Mouse (Mus musculus) adrenal gland, postnatal 14 days (tissue): ENCODE results near the gene Rpl18. TPM values are rescaled to one million over a fixed set of nuclear protein-coding genes. Genes with fewer than 3 reads are reported as not detected.

ENCODE experiments used
- DNase-seq: peaks from one replicate; pipeline ENCODE4 v3.0.0; 2021; ENCODE audit warnings: mixed read lengths
- long read RNA-seq, 2 experiments: library from polyadenylated mRNA; stranded (forward); transcript quantifications; one replicate each; pipeline ENCODE4 v2.0.0; 2021
- total RNA-seq: library from RNA; stranded (reverse); gene quantifications from 2 replicates; pipeline ENCODE4 v1.2.3, GENCODE M21; 2021

The Rpl18 gene
- 927 and 1,052 TPM in 2 replicates for total RNA-seq
- long read RNA-seq, experiment 1, transcript Rpl18-202 (6 exons, 1,027 nt), result minor isoform, 10 of 249 reads
- long read RNA-seq, experiment 1, transcript Rpl18-205 (2 exons, 450 nt), result minor isoform, 6 of 249 reads
- long read RNA-seq, experiment 1, transcript Rpl18-201 (6 exons, 679 nt), result major isoform, 187 of 249 reads
- long read RNA-seq, experiment 1, partial matches to known transcripts, result 38 of 249 reads
- long read RNA-seq, experiment 1, other reads (novel, unspliced or antisense), result 6 of 249 reads
- long read RNA-seq, experiment 2, transcript Rpl18-205 (2 exons, 450 nt), result minor isoform, 16 of 252 reads
- long read RNA-seq, experiment 2, transcript Rpl18-202 (6 exons, 1,027 nt), result minor isoform, 13 of 252 reads
- long read RNA-seq, experiment 2, transcript Rpl18-201 (6 exons, 679 nt), result major isoform, 182 of 252 reads
- long read RNA-seq, experiment 2, partial matches to known transcripts, result 30 of 252 reads
- long read RNA-seq, experiment 2, other reads (novel, unspliced or antisense), result 11 of 252 reads

DNA sequence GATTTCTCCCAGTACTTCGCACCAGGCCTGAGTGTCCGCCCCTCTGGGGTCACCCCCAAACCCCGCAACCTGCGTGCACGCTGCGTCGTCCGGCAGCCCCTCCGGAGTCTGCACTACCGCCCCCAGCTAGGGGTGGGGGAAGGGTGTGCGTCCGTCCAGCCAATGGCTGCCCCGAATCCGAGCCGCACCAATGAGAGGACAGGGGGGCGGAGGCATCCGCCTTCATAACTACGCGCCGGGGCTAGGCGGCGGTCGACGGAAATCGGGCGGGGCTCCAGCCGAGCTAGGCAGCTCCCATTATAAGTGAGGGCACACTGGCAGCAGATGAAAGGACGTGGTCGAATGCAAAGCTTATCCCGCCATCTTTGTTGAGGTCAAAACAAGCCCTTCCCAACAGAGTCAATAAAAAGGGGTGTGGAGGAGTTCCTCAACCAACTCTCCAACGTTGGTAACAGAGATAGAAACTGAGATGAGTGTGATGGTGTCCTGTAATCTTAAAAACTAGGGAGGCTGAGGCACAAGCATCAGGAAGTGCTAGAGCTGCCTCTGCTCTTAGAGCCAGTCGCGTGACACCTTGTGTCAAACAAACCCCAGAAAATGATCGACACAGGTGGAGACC is at the start of gene Rpl18:
TSS of gene Rpl18 (plus strand) at position 368 of the 619 bp plus-strand sequence.
- peak; percentile 99 for DNase-seq

DNA sequence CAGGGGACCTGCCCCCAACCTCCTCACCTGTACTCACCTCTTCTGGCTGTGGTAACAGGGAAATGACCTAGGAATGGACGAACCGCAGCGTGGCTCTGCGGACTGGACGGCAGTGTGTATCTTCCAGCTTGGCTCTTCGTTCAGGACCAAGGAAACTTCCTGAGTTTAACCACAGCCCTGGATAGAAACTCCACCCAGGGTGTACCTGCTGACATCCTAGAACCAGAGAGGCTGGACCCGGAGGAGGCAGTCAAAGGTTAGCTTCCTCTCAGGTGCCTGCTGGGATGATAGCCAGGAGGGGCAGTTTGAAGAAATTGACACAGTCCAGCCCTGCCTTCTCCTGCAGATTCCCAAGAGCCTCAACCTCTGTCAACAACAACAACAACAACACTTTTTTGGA is 49.1 kb upstream of the Rpl18 start, which contains the start of gene Fut2:
TSS of gene Fut2 (minus strand) at position 234 of the 400 bp plus-strand sequence.
- no peak for DNase-seq

DNA sequence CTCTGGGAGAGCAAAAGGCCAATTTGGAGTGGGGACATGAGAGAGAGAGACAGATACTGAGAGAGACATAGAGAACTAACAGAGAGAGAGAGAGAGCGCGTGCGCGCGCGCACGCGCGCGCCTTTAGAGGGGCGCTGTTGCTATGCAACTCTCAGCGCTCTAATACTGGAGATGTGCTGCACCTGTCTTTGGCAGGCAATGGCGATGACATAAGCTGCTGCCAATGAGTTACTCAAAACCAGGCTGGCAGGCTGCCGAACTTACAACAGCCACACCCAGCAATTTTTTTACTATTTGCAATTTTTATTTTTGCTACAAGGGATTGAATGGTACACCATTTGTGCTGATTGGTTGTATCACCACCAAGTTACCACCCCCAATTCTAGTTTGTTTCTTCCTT is 47.5 kb upstream of the Rpl18 start:
- DNase-seq, result no peak

DNA sequence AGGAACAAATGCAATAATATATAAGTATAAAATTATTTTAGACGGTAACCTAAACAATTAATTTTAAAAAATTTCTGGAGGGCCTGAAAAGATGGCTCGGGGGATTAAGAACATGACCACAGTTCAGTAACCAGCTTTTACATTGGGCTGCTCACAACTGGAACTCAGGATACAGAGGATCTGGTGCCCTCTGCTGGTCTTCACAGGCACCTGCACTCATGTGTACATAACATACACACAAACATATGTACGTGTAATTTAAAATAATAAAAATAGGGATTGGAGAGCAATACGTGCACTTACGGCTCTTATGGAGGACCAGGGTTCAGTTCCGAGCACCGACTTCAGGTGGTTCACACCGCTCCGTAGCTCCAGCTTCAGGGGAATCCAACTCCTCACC is 46.3 kb upstream of the Rpl18 start:
- DNase-seq, result no peak

DNA sequence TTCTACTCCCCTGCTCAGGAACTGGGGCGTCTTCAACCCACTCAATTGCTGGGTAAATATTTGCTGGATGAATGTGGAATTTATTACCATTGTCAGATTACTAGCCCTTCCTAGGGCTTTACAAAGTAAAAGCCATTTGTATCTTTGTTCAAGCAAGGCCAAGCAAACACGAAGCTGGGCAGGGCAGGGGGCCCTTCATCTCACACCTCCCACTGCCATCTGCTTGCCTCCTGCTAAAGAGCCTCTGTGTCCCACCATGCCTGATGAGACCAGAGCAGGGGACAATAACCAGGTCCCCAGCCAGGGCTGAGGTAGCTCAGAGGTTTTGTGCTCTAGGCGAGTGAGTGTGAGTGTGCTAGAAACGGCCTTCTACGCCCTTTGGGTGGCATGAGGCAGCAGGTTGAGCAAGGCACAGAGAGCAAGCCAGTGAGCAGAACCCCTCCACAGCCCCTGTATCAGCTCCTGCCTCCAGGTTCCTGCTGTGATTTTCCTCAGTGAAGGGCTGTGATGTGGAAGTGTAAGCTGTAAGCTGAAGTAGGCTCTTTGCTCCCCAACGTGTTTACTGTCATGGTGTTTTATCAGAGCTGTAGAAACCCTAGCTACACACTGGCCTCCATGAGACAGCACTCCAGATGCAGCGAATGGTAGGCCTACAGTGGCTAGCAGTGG is 37.5 kb upstream of the Rpl18 start:
- DNase-seq, result no peak

DNA sequence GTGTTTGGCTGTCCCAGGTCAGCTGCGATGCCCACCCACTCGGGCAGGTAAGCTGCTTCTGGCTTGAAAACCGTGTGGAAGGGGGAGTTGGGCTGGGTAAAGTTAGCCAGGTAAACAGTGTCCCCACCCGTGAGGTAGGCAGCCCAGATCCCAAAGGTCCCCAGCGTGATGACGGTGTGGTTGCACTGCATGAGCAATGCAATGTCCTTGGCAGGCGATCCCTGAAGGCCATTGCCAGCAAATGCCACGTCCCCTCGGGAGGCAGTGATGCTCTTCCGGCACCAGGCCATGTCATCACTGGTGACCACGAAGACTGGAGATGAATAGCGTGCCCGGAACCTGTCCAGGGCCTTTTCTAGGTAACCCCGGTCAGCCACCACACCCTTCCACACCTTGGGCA is 36.7 kb upstream of the Rpl18 start:
- DNase-seq, result peak; percentile 72

DNA sequence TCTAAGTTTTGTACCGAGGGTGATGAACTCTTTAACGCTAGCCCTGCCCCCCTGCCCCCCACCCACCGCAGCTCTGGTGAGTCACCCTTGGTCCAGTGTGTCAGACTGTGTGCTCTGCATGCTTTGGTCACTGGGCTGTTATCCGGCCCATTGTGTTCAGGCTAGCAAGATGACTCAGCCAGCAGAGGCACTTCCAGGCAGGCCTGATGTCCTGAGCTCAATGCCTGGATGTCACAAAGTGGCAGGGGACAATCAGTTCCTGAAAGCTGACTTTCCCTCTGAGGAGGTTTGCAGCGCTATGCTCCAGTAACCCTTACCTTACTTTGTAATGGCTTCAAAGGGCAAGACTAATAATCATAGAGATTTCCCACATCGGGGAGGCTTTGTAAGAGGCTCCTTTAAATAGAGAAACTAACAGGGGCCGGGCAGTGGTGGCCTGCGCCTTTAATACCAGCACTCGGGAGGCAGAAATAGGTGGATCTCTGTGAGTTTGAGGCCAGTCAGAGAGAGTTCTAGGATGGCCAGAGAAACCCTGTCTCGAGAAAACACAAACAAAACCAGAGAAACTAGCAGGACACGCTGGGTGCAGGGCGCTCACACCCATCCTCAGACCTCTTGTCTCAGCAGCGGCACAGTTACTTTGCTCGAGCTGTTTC is 35.2 kb upstream of the Rpl18 start:
- peak; percentile 80 for DNase-seq

DNA sequence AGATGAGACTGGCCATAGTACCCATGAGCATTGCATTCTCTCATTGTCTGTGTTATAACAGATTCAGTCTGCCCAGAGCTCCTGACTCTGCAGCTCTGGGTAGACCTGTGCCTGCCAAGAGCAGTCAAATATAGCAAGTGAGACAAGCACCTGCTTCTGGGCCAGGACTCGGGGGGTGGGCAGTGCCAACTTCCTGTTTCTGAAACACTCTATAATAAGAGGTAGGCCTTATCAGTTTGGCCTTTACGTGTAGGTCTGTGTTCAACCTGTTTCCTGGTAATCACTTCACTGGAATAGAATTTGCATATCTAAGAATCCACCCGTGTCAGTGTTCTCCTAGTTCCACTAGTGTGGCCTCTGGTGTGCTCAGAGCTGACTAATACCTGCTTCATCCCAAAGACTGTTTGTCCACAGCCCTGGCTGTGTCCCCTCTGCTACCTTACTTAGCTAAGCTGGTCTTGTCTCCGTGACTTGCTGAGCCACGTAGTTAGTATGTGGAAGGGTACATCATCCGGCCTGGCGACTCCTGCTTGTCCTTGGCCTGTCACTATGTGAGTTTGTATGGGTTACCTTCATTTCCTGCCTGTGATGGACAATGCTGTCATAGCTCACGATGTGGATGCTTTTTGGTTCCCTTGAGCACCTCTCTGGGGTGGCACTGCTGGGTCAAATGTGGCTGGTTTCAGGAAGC is 34.1 kb upstream of the Rpl18 start:
- DNase-seq, result no peak

DNA sequence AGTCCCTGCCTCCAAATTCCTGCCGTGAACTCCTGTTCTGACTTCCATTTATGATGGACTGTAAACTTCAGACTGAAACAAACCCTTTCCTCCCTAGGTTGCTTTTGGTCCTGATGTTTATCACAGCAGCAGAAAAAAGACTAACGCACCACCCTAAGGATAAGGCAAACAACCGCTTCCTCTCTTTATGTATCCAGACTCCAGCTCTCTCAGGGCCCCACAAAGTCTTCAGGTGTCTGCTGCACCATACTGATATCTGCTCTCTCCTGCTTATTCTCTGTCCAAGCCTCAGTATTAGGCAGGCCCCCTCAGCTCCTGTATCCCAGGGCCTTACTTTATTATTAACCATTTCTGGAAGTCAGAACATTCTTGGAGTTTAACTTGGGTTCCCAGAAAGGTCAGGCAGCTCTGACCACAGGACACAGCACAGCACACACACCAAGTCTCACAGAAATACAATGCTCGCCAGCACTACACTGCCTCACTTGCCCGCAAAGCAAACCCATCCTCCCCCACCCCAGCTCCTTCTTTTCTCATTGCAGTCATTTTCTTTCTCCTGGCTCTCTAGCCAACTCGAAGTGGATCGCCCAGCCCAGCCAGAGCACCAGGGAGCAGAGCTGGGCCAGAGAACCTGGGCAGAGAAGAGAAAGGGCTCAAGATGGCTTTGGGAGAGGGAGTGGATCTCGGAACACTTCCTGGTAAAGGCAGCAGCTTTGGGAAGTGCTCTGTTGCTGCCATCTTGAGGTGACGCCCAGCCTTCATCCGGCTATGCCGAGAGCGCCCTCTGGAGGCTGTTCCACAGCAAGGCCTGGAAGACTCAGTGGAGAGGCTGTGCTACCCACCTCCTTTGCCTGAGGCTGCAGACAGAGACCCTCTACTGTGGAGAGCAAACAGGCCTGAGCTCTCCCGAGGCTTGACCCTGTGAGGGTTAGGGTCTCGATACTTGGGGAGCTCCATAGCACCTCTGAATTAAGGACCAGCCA is 32.8 kb upstream of the Rpl18 start:
- DNase-seq, result peak; percentile 94

DNA sequence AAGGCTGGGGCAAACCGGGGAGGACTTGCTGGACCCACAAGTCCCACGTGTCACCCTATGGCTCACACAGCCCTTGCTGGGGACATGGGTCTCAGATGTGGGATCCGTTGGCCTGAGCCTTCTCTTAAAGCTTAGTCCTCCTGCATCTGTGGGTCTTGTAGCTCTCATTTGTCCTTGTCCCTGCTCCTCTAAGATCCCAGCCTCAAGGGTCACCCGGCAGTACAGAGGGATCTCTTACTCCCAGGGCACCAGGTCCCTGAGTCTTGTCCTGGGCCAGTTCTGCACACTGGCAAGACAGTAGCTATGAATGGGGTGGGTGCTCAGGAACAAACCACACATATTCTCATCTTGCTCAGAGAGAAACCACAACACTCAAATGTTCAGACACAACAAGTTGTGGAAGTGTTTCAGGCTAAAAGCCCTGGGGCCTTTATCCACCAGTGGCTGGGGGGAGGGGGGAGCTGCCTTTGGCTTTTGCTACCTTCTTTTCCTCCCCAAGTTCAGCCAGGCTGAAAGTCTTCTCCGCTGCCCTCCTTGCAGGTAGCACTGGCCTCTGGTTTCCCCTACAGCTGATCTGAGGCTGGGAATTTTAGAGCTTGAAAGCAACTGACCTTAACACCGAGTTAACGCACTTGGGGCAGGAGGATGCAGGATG is 31.7 kb upstream of the Rpl18 start, which contains the start of gene Ntn5:
TSS of gene Ntn5 (plus strand) at position 627 of the 655 bp plus-strand sequence.
- DNase-seq, result no peak

DNA sequence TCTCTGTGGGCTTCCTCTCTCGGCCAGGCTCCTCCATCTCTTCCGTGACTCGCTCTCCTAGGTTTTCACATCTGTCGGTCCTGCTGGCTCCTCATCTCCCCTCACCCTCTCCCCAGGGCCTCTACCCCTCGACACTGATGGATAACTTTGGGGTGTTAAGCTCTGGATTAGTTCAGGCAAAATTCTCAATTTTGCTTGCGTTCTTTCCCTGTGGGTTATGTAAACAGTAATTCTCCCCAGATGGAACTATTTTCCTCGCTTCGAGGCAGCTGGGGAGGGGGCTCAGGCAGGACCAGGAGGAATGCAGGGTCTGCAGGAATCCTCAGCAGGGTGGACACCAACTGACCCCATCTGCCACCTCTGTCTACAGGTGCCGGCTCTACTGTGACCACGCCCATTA is 29.4 kb upstream of the Rpl18 start:
- DNase-seq, result no peak

DNA sequence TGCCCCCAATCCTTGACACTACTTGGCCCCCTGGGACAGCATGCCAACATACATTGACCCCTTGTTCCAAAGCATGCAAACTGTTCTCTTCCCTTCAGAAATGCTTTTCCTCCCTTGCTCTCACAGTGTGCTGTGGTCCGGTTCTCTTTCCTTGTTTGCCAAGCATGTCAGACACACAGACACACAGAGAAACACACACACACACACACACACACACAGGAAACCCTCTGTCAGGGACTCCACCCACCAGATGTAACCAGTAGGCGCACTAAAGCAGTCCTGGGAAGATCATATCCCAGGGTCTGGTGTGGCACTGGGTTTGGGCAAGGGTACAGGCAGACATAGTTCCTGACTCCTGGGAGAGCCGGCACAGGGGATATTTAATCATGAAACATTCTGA is 28.4 kb upstream of the Rpl18 start:
- DNase-seq, result no peak

DNA sequence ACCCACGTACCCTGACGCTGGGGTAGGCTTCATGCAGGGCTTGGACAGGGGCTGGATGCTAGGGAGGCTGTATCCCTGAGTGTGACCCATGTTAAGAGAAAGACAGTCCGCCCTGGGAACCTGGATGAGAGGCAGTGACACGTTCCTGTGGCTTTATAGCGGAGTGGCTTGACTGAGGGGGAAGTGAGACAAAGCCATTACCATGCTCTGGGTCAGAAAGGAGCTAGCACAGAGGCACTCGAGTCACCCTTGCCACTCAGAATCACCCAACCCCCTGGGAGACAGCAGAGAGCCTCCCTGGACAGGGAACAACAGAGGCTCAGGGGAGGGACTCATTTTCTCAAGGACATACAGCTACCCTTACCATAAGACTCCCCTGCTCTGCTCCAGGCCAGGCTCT is 26.2 kb upstream of the Rpl18 start:
- no peak for DNase-seq

DNA sequence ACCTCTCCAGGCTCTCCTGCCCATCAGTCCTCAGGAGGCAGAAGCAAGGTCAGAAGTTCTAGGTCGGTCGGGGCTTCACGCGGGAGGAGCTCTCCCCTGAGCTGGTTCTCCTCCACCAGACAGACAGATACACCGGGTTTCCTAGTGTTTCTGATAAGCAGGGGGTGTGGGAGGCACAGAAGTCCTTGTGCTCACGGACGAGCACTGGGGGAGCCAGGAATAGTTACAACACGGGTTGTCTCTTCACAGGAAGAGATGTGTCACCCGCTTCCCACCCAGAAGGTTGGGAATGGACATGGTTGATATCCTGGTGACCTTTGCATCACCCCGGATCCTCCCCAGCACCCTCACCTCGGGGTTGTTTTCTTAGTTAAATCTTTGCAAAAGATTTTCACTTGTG is 25.5 kb upstream of the Rpl18 start:
- DNase-seq, result peak; percentile 43

DNA sequence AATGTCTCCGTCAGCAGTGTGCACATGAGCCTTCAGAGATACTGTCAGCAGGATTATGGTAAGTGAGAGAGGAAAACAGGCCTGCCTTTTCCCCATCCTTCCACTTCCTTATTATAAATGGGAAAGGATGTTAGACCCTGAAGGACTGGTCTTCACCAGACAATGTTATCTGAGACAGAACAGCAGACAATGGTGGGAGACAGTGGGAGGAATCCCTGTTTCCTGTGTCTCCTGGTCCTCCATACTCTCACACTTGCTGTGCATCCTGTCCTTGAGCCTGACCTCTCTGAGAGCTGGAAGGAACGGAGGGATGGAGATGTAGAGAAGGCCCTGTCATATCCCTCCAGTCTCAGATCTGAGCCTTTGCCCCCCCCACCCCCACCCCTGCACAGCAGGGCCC is 22.9 kb upstream of the Rpl18 start:
- DNase-seq, result no peak

DNA sequence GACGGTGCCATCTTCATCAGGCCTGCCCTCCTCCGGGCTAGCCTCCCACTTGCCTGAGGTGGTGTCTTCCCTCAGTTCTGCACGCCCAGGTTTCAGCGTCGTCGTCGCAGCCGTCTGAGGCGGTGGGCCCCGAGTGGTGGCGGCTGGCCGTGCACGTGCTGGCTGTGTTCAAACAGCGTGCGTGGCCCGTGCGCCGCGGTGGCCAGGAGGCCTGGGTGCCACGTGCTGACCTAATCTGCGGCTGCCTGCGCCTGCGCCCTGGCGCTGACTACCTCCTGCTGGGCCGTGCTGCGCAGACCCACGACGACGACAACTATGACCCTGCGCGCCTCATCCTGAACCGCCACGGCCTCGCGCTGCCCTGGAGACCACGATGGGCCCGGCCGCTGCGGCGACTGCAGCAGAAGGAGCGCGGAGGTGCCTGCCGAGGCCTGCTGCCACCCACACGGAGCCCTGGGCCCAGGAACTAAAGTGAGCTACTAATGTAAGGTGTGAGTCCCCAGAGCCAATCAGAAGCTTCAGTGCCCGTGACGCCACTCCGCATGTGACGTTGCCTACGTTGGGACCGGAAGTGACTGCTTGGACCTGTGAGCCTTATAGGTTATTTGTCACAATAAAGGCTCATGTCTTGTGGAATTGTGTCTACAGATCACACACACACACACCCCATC is 21.2 kb upstream of the Rpl18 start, which contains the start of gene Sec1:
TSS of gene Sec1 (minus strand) at position 482 of the 671 bp plus-strand sequence.
- DNase-seq, result no peak

DNA sequence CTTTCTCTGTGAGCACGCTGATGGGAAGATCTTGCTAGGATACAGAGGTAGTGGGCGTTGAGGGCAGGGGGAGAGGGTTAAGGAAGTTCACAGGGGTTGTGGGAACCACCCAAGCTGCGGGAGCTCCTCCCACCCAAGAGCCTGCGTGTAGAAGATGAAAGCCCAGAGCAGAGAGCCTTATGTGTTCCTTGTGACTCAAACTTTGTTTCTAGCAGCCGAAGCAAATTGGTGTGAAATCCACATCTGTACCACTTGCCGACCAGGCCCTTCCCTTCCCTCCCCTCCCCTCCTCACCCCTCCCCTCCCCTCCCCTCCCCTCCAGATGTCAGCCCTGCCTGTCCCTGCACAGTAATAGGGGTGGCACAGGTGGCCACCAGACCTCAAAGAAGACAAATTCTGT is 20.2 kb upstream of the Rpl18 start:
- no peak for DNase-seq

DNA sequence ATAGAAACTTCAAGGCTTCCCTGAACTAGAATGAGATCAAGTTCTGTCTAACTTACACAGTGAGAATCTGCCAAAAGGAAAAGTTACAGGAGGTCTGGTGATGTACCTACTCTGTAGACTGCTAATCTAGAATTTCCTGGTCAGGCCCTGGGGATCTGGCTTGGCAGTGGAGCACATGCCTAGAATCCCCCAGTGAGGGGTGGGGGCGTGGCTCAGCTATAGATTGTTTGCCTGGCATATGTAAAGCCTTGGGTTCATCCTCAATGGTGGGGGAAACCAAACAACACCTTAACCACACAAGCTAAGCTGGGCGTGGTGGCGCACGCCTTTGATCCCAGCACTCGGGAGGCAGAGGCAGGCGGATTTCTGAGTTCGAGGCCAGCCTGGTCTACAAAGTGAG is 17.4 kb upstream of the Rpl18 start:
- DNase-seq, result no peak

DNA sequence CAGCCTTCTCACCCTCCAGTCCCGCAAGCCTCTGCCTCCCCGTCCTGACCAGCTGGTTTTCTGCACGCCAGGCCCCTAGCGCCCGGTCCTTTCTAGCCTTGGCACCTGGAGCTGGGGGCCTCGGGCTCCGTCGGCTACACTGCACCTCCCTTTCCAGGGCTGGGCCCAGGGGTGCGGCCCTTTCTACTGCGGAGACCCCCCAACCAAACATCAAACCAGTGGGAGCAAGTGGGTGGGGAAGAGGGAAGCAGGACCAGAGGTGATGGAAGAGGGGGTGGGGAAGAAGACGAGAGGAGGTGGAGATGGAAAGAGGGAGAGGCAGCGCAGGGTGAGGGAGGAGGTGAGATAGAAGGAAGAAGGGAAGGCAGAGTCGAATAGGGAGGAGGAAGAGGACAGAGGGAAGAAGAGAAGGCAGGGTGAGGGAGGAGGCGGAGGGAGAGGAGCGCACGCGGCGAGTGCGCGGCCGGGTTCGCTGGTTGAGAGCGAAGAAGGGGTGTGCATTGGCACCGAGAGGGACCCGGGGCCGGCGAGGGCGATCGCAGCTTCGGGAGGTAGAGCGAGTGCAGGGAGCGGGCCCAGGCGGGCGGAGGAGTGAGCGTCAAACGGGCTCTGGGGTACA is 15.6 kb upstream of the Rpl18 start, which contains the start of gene Car11:
TSS of gene Car11 (plus strand) at position 321 of the 619 bp plus-strand sequence.
- no peak for DNase-seq
